Mouse (Mus musculus): Measurements from ENCODE around the gene Entpd7. TPM values are rescaled to one million over a fixed set of nuclear protein-coding genes. Genes with fewer than 3 reads are reported as not detected.

The Entpd7 gene
- polyA plus RNA-seq, 1 experiment from 2014 or later, result 7.9 TPM

DNA sequence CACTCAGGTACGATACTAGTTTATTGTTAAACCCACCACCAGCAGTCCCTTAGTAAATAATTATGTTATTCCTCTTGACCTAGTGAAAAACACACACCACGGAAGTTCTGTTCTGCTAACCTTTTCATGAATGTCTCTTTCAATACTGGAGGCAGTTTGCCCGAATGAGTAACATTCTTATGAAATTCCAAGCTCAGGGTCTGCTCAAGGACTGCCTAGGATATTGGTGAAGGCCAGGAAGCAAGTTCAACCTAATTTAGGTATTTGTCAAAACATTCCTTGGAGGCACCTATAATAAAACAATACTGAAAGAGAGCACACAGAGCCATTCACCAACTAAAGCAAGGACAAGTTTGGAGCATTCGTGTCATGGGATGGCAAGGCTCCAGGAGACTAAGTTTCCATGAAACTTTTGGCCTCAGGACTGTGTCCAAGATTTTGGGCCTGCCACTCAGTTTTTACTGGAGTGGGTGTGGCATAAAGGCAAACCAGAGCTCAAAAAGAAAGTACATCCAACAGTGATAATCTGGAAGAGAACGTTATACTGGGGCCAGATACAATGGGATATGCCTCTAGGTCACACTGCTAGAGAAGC is 80.0 kb downstream of the Entpd7 start:
- no peak for DNase-seq (ENCODE audit: low spot score)
- Histone ChIP-seq H3K36me3 (no peaks in the 10 kb centered on the region), H3K27ac (no peak overlapping the region), H3K4me1 (no peaks in the 10 kb centered on the region), H3K27me3 (ENCODE audit: insufficient read depth, poor library complexity, severe bottlenecking) (no peaks in the 10 kb centered on the region), H3K4me3 (no peak overlapping the region), H3K9me3 (no peaks in the 10 kb centered on the region)
- WGBS, result 80% methylated on average over 5 of the region's 5 CpGs

DNA sequence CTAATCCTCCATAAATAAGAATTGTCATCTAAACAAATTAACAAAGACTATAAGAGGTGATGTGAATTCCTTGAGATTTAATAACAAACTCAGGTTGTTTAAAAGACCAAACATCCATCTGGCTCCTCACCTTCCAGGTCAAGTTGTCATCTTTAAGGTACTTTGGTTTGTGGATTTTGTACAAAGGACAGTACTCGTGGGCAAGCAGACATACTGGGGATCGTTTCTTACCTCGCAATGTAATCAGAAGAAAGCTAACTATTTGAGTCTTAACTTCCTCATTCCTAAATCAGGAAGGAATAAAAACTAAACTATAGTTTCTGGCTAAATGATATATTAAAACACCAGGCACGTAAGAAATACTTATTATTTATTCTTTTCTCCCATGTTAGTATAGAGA is 81.1 kb downstream of the Entpd7 start:
- Histone ChIP-seq H3K9me3 (no peaks in the 10 kb centered on the region), H3K27me3 (ENCODE audit: insufficient read depth, poor library complexity, severe bottlenecking) (no peaks in the 10 kb centered on the region), H3K4me3 (no peak overlapping the region), H3K4me1 (no peaks in the 10 kb centered on the region), H3K27ac (no peak overlapping the region), H3K36me3 (no peaks in the 10 kb centered on the region)
- no peak for DNase-seq (ENCODE audit: low spot score)
- 78% methylated on average over 4 of the region's 4 CpGs for WGBS

DNA sequence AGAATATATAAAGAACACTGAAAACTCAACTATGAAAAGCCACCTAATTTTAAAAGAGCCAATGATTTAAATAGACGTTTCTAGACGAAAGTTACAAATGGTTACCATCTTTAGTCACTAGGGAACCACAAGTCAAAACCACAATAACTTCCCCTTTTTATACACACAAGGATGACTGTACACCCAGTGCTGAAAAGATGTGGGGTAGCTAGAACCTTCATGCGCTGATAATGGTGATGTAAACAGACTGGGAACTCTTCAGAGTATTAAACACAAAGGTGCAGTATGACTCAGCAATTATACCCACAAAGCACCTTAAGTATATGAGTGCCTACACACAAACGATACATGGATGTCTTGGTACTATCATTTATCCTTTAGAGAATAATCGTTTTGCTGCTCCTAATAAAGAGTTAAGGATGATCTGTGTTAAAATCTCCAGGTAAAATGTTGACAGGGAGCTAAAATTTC is 82.1 kb downstream of the Entpd7 start:
- no peaks in the 10 kb centered on the region for H3K36me3 ChIP-seq
- no peaks in the 10 kb centered on the region for H3K9me3 ChIP-seq
- WGBS, result 85% methylated on average over 5 of the region's 5 CpGs
- no peaks in the 10 kb centered on the region for H3K4me1 ChIP-seq
- H3K27ac ChIP-seq, result no peak overlapping the region
- no peaks in the 10 kb centered on the region for H3K27me3 ChIP-seq (ENCODE audit: insufficient read depth, poor library complexity, severe bottlenecking)
- no peak for DNase-seq (ENCODE audit: low spot score)
- no peak overlapping the region for H3K4me3 ChIP-seq

DNA sequence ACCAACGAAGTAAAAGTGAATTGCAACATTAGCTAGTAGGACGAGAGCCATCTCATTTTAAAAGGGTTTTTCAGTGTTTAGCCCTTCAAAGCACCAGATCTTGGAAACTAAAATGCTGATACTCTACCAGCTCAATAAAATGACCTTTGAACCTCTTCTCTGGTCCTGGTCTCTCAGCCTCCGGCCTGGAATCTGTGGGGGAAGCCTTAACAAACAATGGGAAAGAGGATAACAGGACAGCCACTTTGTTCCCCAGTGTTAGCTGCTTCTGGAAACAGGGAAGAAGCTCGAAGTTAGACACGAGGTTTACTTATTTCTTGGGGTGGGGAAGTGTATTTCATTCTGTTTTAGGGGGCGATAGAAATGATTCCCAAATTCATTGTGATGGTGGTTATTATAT is 82.8 kb downstream of the Entpd7 start:
- WGBS, result 67% methylated on average over 6 of the region's 6 CpGs
- Histone ChIP-seq H3K9me3 (no peaks in the 10 kb centered on the region), H3K36me3 (no peaks in the 10 kb centered on the region), H3K27me3 (ENCODE audit: insufficient read depth, poor library complexity, severe bottlenecking) (no peaks in the 10 kb centered on the region), H3K27ac (no peak overlapping the region), H3K4me1 (no peaks in the 10 kb centered on the region), H3K4me3 (no peak overlapping the region)
- no peak for DNase-seq (ENCODE audit: low spot score)

DNA sequence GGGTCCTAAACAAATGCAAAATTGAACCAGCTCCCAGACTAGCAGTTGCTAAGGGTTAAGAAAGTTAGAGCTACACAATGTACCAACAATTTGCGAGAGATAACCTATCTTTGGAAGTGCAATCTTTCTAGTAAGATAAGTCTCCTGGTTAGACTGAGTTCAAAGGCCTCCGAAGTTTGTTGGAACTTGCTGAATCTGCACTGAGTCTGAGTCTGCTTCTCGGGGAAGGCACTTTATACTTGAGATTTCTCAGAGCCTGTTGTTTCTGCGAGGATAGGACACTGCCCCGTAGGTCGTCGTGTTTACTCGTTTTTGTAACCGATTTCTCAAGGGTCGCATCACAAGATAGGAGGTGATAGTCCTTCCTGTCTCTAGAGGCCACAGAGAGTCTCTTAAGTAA is 86.0 kb downstream of the Entpd7 start:
- no peak for DNase-seq (ENCODE audit: low spot score)
- Histone ChIP-seq H3K4me1 (no peaks in the 10 kb centered on the region), H3K36me3 (no peaks in the 10 kb centered on the region), H3K9me3 (no peaks in the 10 kb centered on the region), H3K27ac (no peak overlapping the region), H3K4me3 (no peak overlapping the region), H3K27me3 (ENCODE audit: insufficient read depth, poor library complexity, severe bottlenecking) (no peaks in the 10 kb centered on the region)
- 29% methylated on average over 10 of the region's 10 CpGs for WGBS

DNA sequence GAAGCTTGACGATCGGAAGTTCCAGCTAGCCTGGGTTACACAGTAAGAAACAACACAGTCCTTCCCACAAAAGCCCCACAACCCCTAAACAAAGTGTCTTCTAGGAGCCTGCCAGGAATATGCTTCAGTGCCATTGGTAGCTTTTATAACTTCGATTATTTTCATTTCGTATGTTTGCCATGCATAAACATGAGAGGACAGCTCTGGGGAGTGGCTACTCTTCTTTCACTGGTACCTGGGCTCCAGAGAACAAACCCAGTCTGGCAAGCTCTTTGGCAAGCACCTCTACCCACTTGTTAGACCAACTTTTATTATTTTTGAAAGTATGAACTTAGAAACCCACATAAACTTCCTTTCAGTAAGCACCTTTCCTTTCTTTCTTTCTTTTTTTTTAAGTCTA is 87.1 kb downstream of the Entpd7 start:
- no peaks in the 10 kb centered on the region for H3K36me3 ChIP-seq
- no peak overlapping the region for H3K27ac ChIP-seq
- DNase-seq (ENCODE audit: low spot score), result no peak

DNA sequence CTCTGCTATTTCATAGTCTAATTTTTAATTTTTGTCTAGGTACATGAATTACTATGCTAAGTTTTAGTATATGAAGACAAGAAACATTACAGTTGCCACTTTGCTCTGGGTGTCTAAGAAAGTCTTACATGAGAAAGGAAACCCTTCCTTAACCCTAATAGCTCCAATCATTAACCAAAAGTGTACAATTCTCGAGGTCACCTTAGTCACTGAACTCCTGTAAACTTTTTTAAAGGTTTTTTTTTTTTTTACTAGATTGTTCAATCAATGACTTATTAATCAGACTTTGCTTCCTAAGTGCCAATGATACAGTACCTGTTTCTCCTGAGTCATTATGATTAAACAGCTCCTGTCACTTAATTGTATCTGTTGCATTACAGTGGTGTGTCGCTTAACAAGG is 87.8 kb downstream of the Entpd7 start:
- Histone ChIP-seq H3K27me3 (ENCODE audit: insufficient read depth, poor library complexity, severe bottlenecking) (no peaks in the 10 kb centered on the region), H3K4me1 (no peaks in the 10 kb centered on the region), H3K36me3 (no peaks in the 10 kb centered on the region), H3K4me3 (no peak overlapping the region), H3K9me3 (no peaks in the 10 kb centered on the region), H3K27ac (no peak overlapping the region)
- no peak for DNase-seq (ENCODE audit: low spot score)
- WGBS, result 73% methylated on average over 2 of the region's 2 CpGs

More for the DNA sequence above, 87.1 kb downstream of the Entpd7 start:
- Histone ChIP-seq H3K9me3 (no peaks in the 10 kb centered on the region), H3K4me1 (no peaks in the 10 kb centered on the region), H3K27me3 (ENCODE audit: insufficient read depth, poor library complexity, severe bottlenecking) (no peaks in the 10 kb centered on the region), H3K4me3 (no peak overlapping the region)
- WGBS, result 76% methylated on average over 4 of the region's 4 CpGs

DNA sequence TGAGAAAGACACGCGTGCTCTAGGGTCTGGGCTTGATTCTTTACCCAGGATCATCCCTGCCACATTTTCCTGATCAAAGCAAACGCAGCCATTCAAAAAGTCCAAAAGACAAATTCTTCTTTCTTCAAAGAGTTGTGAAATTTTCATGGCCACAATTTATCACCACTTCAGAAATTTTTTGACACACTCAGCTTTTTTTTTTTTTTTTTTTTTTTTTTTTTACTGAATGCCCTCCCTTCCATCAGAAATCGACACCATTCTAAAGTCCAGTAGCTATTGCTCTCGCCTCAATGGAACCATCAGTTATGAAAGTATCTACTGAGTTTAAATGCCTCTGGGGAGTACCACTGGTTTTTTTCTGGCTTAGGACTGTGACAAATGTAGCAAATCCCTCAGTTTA is 90.9 kb downstream of the Entpd7 start:
- no peaks in the 10 kb centered on the region for H3K36me3 ChIP-seq
- no peaks in the 10 kb centered on the region for H3K27me3 ChIP-seq (ENCODE audit: insufficient read depth, poor library complexity, severe bottlenecking)
- H3K27ac ChIP-seq, result no peak overlapping the region
- H3K4me3 ChIP-seq, result no peak overlapping the region
- no peaks in the 10 kb centered on the region for H3K4me1 ChIP-seq
- 82% methylated on average over 5 of the region's 5 CpGs for WGBS
- H3K9me3 ChIP-seq, result no peaks in the 10 kb centered on the region
- DNase-seq (ENCODE audit: low spot score), result no peak

DNA sequence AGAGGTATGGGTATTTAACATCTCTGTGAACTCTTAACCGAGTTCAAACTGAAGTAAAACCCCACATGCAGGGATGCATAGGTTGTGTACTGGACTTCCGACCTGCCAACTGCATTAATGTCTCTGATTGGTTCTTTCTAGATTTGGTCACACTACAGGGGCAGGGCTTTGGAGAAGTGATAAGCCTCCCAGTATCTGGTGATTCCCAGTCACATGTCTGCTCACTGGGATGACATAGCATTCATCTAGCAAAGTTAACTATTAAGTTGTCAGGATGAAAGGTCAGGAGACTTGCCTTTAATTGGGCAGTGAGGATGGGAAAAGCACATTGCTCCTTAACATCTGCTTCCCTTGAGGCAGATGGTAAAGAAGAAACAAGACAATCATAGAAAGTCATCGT is 92.5 kb downstream of the Entpd7 start, which contains the start of gene Abcc2:
Abcc2 (plus strand) TSS at position 213 of the 400 bp plus-strand sequence.
- Histone ChIP-seq H3K4me3 (no peak within 1 kb of the TSS), H3K27me3 (ENCODE audit: insufficient read depth, poor library complexity, severe bottlenecking) (no peaks in the 10 kb centered on the region), H3K9me3 (no peaks in the 10 kb centered on the region), H3K27ac (no peak within 1 kb of the TSS), H3K4me1 (no peaks in the 10 kb centered on the region), H3K36me3 (no peaks in the 10 kb centered on the region)
- 85% methylated on average over 3 of the region's 3 CpGs for WGBS
- DNase-seq (ENCODE audit: low spot score), result no peak

Other genes starting within 250 kb of the Entpd7 start
- gene Cnnm1, start 249.2 kb upstream of the Entpd7 start, polyA plus RNA-seq (2016; fragmentation: Nextera tagmentation; extraction: Ambion mirVana), result 0.12 and 0.14 TPM in 2 replicates
- 119 and 176 TPM in 2 replicates for gene Got1, start 165.1 kb upstream of the Entpd7 start, polyA plus RNA-seq (2016; fragmentation: Nextera tagmentation; extraction: Ambion mirVana)
- gene Nkx2-3, start 77.3 kb upstream of the Entpd7 start, polyA plus RNA-seq (2016; fragmentation: Nextera tagmentation; extraction: Ambion mirVana), result 0.55 and 2.4 TPM in 2 replicates
- 9.2 and 13.7 TPM in 2 replicates for gene Slc25a28, start 14.8 kb upstream of the Entpd7 start, polyA plus RNA-seq (2016; fragmentation: Nextera tagmentation; extraction: Ambion mirVana)
- gene Cutc, start 63.3 kb downstream of the Entpd7 start, polyA plus RNA-seq (2016; fragmentation: Nextera tagmentation; extraction: Ambion mirVana), result 10.1 and 14.9 TPM in 2 replicates
- 16.0 and 17.5 TPM in 2 replicates for gene Cox15, start 63.3 kb downstream of the Entpd7 start, polyA plus RNA-seq (2016; fragmentation: Nextera tagmentation; extraction: Ambion mirVana)
- gene Abcc2, start 92.5 kb downstream of the Entpd7 start, polyA plus RNA-seq (2016; fragmentation: Nextera tagmentation; extraction: Ambion mirVana), result 0.05 and 0.31 TPM in 2 replicates